Mouse (Mus musculus) heart, embryonic 13.5 days (tissue): ENCODE results near the gene Dip2c. TPM values are rescaled to one million over a fixed set of nuclear protein-coding genes. Genes with fewer than 3 reads are reported as not detected.

Source experiments
- ATAC-seq: fragments of 200-750 bp; cut with Nextera tagmentation; 2 replicates; pipeline ENCODE4 v1.8.0; 2017; ENCODE audit warnings: moderate TSS enrichment; ENCODE audit not compliant: insufficient number of reproducible peaks, low FRiP score, low TSS enrichment; ENCODE audit errors: extremely low read depth
- H3K27ac ChIP-seq: fragments of 300-500 bp; sonication (generic); replicated peaks from 2 replicates; pipeline ENCODE4 v1.5.1; 2015; ENCODE audit warnings: moderate library complexity, mild to moderate bottlenecking, inconsistent platforms
- H3K27me3 ChIP-seq: fragments of 300-500 bp; sonication (generic); replicated peaks from 2 replicates; pipeline ENCODE4 v1.6.1; 2015; ENCODE audit warnings: mild to moderate bottlenecking, inconsistent platforms
- H3K36me3 ChIP-seq: fragments of 300-500 bp; sonication (generic); 2 replicates; pipeline ENCODE4 v1.6.1; 2015; ENCODE audit warnings: mild to moderate bottlenecking, inconsistent platforms
- H3K4me1 ChIP-seq: fragments of 300-500 bp; sonication (generic); 2 replicates; pipeline ENCODE4 v1.6.1; 2015; ENCODE audit warnings: inconsistent platforms
- H3K4me2 ChIP-seq: fragments of 300-500 bp; sonication (generic); 2 replicates; pipeline ENCODE4 v1.6.1; 2015; ENCODE audit warnings: inconsistent platforms, mild to moderate bottlenecking, moderate library complexity
- H3K4me3 ChIP-seq: fragments of 300-500 bp; sonication (generic); 2 replicates; pipeline ENCODE4 v1.5.1; 2015; ENCODE audit warnings: moderate library complexity, mild to moderate bottlenecking, inconsistent platforms
- H3K9ac ChIP-seq: fragments of 300-500 bp; sonication (generic); 2 replicates; pipeline ENCODE4 v1.6.1; 2015; ENCODE audit warnings: inconsistent platforms, mild to moderate bottlenecking, moderate library complexity
- H3K9me3 ChIP-seq: fragments of 300-500 bp; sonication (generic); 2 replicates; pipeline ENCODE4 v1.6.1; 2016; ENCODE audit warnings: inconsistent platforms
- WGBS: fragments of 180-500 bp; shearing (Covaris S2); methylation state at CpG from one replicate; pipeline ENCODE4 v1.1.7; 2015; ENCODE audit warnings: mixed read lengths; 5-methylcytosine and 5-hydroxymethylcytosine counted together
- polyA plus RNA-seq: library from polyadenylated mRNA; unstranded; fragments of >200 nt; fragmentation: Nextera tagmentation; extraction: Ambion mirVana; gene quantifications from 2 replicates; pipeline ENCODE4 v1.2.1, GENCODE M21; 2015

Dip2c gene
- polyA plus RNA-seq, 1 experiment from 2014 or later, result 4.2 TPM

DNA sequence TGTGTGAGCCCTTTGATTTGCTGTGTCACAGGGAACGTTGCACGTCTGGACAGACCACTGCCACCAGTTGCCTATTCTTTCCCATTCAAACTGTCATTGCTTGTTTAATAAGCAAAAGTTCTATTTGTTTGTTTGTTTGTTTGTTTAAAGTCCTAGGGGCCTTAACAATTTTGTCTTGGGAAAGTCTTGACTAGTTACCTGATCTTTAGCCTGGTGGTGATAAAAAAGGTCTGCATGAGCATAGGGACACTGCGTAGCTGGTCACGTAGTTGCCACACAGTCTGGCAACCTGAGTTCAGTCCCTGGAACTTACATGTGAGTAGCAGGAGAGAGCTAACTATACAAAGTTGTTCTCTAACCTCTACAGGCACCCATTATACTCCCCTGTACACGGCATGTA, 392.9 kb downstream of the Dip2c start:
- Histone ChIP-seq H3K4me1 (no peaks in the 10 kb centered on the region), H3K27me3 (no peaks in the 10 kb centered on the region), H3K4me2 (no peak overlapping the region), H3K9ac (no peak overlapping the region), H3K27ac (no peak overlapping the region), H3K4me3 (no peak overlapping the region), H3K9me3 (no peaks in the 10 kb centered on the region), H3K36me3 (peaks cover 14% of the 10 kb centered on the region)
- WGBS, result 86% methylated on average over 5 of the region's 5 CpGs
- no peak for ATAC-seq

DNA sequence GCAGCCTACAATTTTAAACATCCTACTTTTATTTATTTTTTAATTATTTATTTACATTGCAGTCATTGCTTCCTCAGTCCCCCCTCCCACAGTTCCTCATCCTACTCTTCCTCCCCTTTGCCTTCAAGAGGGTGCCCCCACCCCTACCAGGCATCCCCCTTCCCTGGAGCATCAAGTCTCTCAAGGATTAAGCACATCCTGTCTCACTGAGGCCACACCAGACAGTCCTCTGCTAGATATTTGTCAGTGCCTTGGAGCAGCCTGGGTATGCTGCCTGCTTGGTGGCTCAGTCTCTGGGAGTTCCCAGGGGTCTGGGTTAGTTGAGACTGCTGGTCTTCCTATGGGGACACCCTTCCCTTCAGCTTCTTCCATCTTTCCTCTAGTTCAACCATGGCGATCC, 397.8 kb downstream of the Dip2c start:
- Histone ChIP-seq H3K4me1 (no peaks in the 10 kb centered on the region), H3K9ac (no peak overlapping the region), H3K4me3 (no peak overlapping the region), H3K27me3 (no peaks in the 10 kb centered on the region), H3K4me2 (no peak overlapping the region), H3K27ac (no peak overlapping the region), H3K36me3 (peaks cover 7% of the 10 kb centered on the region; the same call in 1 of the 2 replicates), H3K9me3 (peaks cover 11% of the 10 kb centered on the region; the same call in 1 of the 2 replicates)
- ATAC-seq, result no peak
- WGBS, result 86% methylated on average over 1 of the region's 1 CpGs

DNA sequence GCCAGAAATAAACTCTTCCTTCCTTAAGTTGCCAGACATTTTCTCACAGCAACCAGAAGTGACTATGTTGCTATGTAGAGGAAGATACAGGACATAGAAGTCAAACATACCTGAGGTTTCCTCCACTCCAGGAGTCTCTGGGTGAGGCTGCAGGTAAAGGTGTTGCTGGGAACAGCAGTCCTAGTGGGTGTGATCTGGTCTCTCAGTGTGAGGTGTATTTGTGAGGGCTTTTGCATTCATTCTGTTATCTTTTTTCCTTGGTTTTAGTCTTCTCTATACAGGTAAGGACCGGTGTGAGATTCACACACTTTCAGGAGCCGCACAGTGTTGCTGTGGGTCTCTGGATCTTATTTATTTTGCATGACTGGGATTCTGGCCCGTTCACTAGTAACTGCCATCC, 405.2 kb downstream of the Dip2c start:
- Histone ChIP-seq H3K36me3 (peaks cover 51% of the 10 kb centered on the region), H3K9ac (no peak overlapping the region), H3K9me3 (peaks cover 3% of the 10 kb centered on the region; the same call in 1 of the 2 replicates), H3K27me3 (no peaks in the 10 kb centered on the region), H3K27ac (no peak overlapping the region), H3K4me3 (no peak overlapping the region), H3K4me1 (no peaks in the 10 kb centered on the region), H3K4me2 (no peak overlapping the region)
- ATAC-seq, result no peak
- 96% methylated on average over 3 of the region's 3 CpGs for WGBS

DNA sequence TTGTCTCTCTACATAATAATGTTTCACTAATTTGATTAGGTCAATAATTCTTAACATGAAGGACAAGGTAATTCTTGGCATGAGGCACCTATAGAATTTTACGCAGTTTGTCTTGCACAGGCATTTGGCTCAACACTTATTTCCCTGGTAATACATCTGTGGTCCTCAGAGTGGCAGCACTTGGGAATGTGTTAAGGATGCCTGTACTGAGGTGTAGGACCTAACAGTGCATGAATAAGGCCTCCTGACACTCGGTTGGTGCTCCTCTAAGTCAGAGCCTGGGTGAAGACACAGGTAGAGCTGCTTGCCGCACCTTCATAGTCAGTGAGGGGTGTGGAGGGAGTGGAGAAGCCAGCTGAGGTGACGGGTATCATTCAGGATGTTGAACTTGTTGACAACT, 407.0 kb downstream of the Dip2c start:
- H3K27ac ChIP-seq, result no peak overlapping the region

DNA sequence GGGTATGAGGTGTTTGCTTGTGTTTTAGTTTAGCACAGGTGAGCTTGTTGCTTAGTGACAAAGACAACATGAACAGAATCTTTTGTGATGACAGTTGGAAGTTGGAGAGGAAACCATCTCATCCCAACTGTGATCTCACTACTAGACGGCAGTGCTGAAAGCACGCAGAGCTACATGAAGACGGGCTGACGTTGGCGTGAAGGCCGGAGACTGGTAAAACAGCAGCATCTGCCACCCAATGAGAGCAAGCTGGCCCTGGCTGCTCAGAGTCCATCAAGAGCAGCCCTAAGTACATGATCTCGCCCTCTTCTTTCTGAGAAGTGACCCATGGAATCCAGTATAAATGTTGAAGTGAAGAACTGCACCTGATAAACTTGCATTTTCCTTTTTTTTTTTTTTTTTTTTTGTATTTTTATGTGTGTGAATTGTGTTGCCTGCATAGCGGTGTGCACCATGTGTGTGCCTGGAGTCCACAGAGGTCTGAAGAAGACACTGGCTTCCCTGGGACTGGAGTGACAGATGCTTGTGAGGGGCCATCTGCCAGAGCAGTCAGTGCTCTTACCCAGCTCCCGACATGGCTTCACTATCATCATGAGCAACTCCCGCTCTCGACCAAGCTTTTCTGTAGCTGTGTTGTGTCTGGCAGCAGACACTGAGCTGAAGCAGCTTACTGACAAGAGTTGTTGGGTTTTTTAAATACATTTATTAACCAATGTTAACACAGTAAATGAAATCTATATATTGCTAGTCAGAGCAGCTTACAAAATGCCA, 408.0 kb downstream of the Dip2c start:
- Histone ChIP-seq H3K9ac (no peak overlapping the region), H3K4me2 (no peak overlapping the region), H3K27me3 (no peaks in the 10 kb centered on the region), H3K27ac (no peak overlapping the region), H3K4me3 (no peak overlapping the region), H3K36me3 (peaks cover 80% of the 10 kb centered on the region), H3K9me3 (no peaks in the 10 kb centered on the region), H3K4me1 (no peaks in the 10 kb centered on the region)
- ATAC-seq, result no peak
- 86% methylated on average over 11 of the region's 11 CpGs for WGBS

More for the DNA sequence above, 407.0 kb downstream of the Dip2c start:
- no peak overlapping the region for H3K9ac ChIP-seq
- 81% methylated on average over 4 of the region's 4 CpGs for WGBS
- ATAC-seq, result no peak
- H3K9me3 ChIP-seq, result no peaks in the 10 kb centered on the region
- no peak overlapping the region for H3K4me2 ChIP-seq
- H3K4me3 ChIP-seq, result no peak overlapping the region
- H3K4me1 ChIP-seq, result no peaks in the 10 kb centered on the region
- H3K36me3 ChIP-seq, result peaks cover 69% of the 10 kb centered on the region
- no peaks in the 10 kb centered on the region for H3K27me3 ChIP-seq

DNA sequence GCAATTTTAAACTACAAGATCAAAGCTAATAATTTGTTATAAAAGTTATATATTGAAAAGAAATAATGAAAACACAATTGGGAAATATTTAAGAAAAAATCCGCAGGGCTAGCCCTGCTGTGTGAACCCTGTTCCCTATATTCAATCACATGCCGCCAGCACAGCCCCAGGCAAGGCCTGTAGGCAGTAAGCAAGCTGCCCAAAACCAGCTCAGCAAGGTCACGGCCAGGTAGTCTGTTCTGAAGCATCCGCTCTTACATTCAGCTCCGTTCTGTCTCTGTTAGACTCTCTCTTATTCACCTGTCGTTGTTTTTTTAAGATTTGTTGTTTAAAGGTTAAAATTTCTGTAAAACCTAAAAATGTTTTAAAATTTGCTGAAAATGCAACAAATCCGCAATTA, 409.9 kb downstream of the Dip2c start:
- H3K9ac ChIP-seq, result no peak overlapping the region
- H3K4me1 ChIP-seq, result no peaks in the 10 kb centered on the region
- H3K9me3 ChIP-seq, result no peaks in the 10 kb centered on the region
- no peak for ATAC-seq
- WGBS, result 87% methylated on average over 7 of the region's 7 CpGs
- no peak overlapping the region for H3K27ac ChIP-seq
- H3K4me2 ChIP-seq, result no peak overlapping the region
- no peaks in the 10 kb centered on the region for H3K27me3 ChIP-seq
- H3K36me3 ChIP-seq, result peaks cover 96% of the 10 kb centered on the region
- no peak overlapping the region for H3K4me3 ChIP-seq

DNA sequence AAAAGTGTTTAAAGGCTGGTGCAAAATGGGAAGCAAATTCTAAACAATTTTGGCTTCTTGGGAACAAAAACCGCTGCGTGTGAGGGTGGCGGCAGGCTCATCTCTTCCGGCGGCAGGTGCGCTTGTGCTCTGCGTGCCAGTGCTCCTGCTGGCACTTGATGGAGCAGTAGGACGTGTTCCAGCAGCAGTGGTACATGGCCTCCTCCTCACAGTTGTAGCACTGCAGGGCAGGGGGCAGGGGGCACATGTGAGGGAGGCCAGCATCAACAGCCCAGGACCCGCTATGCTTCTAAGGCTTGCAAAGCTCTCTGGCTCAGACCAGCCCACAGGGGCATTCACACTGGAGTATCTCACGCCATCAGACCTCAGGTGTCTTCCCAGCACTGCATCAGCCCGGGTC, 410.4 kb downstream of the Dip2c start:
- Histone ChIP-seq H3K4me2 (no peak overlapping the region), H3K4me1 (no peaks in the 10 kb centered on the region), H3K36me3 (peaks cover 96% of the 10 kb centered on the region), H3K9me3 (no peaks in the 10 kb centered on the region), H3K27ac (no peak overlapping the region), H3K27me3 (no peaks in the 10 kb centered on the region), H3K4me3 (no peak overlapping the region), H3K9ac (no peak overlapping the region)
- no peak for ATAC-seq
- 89% methylated on average over 11 of the region's 11 CpGs for WGBS

DNA sequence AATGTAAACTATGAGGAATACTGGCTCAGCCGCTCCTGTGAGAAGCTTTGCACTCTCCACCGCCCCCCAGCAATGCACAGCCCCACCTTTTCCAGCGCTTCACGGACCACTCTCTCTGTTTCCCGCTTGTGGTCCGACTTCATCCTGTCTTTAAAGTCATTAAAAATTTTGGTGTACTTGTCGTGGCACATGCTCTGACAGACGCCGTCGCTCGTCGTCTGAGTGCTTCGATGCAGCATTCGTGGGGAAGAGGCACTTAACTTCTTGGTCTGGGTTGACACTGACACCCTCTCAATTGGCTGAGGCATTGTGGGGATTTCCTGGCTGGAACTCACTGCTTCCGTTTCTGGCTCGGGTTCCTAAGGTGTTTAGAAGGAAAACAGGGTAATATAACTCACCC, 413.0 kb downstream of the Dip2c start:
- Histone ChIP-seq H3K27ac (no peak overlapping the region), H3K4me2 (no peak overlapping the region), H3K9me3 (no peaks in the 10 kb centered on the region), H3K4me1 (no peaks in the 10 kb centered on the region), H3K4me3 (no peak overlapping the region), H3K36me3 (peaks cover 94% of the 10 kb centered on the region), H3K9ac (no peak overlapping the region), H3K27me3 (no peaks in the 10 kb centered on the region)
- WGBS, result 91% methylated on average over 16 of the region's 16 CpGs
- ATAC-seq, result no peak

DNA sequence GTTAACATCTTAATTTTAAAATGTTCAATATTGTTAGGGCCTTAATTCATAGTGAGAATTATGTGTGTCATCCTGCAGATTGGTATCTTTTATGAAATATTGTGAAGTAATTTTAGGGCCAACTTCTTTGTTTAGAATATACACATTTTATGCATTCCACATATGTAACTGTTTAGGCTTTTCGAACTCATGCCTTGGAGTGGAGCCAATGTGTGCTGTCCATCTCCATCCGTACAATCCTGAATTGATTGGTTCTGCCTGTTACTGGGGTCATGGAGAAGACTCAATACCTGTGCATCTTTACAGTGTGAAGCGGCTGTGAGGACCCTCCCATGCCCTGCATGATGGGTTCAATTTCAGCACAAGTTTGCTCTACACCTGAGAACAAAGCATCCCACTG, 416.5 kb downstream of the Dip2c start:
- 85% methylated on average over 3 of the region's 3 CpGs for WGBS
- ATAC-seq, result no peak
- H3K4me3 ChIP-seq, result no peak overlapping the region
- H3K9me3 ChIP-seq, result no peaks in the 10 kb centered on the region
- H3K9ac ChIP-seq, result no peak overlapping the region
- no peak overlapping the region for H3K27ac ChIP-seq
- no peaks in the 10 kb centered on the region for H3K4me1 ChIP-seq
- H3K4me2 ChIP-seq, result no peak overlapping the region
- H3K36me3 ChIP-seq, result peaks cover 96% of the 10 kb centered on the region
- H3K27me3 ChIP-seq, result no peaks in the 10 kb centered on the region

DNA sequence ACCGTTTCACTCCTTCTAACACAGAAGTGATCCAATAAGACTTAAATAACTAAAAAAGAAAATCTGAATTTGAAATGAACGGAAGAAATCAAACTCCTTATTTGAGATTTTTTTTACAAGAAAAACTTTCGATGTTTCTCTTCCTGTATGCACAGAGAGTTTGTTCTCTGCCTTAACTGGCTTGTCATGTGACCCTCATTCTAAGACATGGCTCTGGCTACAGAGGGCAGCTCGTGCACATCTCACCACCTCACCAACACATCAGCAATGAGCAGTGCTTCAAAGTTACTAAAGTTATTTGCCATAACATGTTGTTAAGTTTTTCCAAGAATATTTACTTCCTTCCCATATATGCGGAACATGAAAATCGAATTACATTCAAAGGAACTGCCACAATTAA, 418.3 kb downstream of the Dip2c start:
- no peaks in the 10 kb centered on the region for H3K27me3 ChIP-seq
- no peaks in the 10 kb centered on the region for H3K4me1 ChIP-seq
- peaks cover 84% of the 10 kb centered on the region for H3K36me3 ChIP-seq
- no peak overlapping the region for H3K4me2 ChIP-seq
- ATAC-seq, result no peak
- no peak overlapping the region for H3K27ac ChIP-seq
- 89% methylated on average over 6 of the region's 6 CpGs for WGBS
- H3K4me3 ChIP-seq, result no peak overlapping the region
- no peaks in the 10 kb centered on the region for H3K9me3 ChIP-seq
- no peak overlapping the region for H3K9ac ChIP-seq

DNA sequence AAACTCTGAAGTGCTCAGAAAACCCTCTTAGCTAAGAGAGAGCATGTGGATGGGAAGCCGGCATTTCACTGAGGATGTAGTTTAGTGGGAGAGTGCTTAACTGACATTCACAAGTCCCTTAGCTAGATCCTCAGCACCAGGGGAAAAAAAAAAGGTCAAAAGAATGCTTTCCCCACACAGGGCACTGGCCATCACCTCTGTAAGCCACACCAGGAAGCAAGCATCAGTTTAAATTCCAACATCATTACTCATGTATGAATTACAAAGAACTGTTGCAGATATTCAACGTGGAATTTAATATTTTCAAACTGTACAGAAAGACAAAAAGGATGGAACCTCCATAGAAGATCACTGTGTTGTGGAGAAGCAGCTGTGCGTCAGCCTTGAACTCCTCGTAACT, 419.1 kb downstream of the Dip2c start:
- H3K9ac ChIP-seq, result no peak overlapping the region
- H3K4me2 ChIP-seq, result no peak overlapping the region
- no peak overlapping the region for H3K27ac ChIP-seq
- H3K4me1 ChIP-seq, result no peaks in the 10 kb centered on the region
- H3K27me3 ChIP-seq, result no peaks in the 10 kb centered on the region
- no peaks in the 10 kb centered on the region for H3K9me3 ChIP-seq
- WGBS, result 86% methylated on average over 4 of the region's 4 CpGs
- H3K36me3 ChIP-seq, result peaks cover 77% of the 10 kb centered on the region
- no peak for ATAC-seq
- no peak overlapping the region for H3K4me3 ChIP-seq

DNA sequence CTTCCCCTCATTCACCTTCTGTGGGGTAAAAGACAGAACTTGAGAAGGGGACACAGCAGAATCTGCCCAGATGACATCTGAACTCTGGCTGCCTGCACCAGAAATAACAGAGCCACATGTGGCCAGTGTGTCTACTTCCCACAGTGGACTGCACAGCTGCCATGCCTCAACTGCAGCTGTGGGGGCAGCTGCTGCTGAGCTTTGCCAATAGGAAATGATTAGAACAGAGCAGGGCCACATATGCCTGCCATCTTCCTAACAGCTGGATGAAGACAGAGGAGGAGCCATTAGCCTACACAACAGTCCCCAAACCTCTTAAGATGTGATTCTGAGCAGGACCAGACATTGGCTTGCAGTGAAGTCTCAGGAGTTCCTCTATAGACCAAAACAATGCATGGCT, 419.5 kb downstream of the Dip2c start:
- H3K36me3 ChIP-seq, result peaks cover 73% of the 10 kb centered on the region
- H3K4me1 ChIP-seq, result peaks cover 1% of the 10 kb centered on the region
- H3K27ac ChIP-seq, result no peak overlapping the region
- no peak for ATAC-seq
- H3K9ac ChIP-seq, result no peak overlapping the region
- H3K4me2 ChIP-seq, result no peak overlapping the region
- no peak overlapping the region for H3K4me3 ChIP-seq
- no peaks in the 10 kb centered on the region for H3K9me3 ChIP-seq
- no peaks in the 10 kb centered on the region for H3K27me3 ChIP-seq
